ENCODE assay signal across 16 mouse cellular contexts in the genomic region with DNA sequence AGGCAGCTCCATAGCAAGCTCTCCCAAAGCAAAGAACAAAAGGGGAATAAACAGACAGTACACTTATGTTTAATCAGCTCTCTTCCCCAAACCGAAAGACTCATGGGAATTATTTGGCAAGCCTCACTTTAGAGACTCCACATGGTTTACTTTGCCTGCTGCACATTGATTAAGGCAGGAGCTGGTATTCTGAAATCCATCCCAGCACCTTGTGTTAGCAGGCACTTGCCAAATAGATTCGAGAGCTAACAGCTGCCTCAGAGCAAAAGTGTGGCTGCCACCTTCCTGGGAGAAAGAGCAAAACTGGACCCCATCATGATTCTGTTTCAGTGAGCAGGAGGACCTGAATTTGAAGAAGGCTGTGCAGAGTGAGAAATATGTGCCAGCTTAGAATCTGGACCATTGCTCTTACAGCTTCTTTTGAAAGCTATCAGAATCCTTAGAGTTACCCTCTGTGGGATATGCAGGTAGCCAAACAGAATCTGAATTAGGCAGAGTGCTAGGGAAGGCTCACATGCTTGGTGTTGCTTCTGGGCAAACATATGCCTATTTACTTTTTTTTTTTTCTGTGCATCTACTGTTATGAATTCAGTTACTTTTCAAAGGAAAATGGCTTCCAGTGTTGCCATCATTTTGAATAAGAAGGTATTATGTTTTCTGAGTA.
A peak's percentile ranks its signal among the peaks of the same experiment; 100 is the strongest.
DNase-seq lines count a peak whose midpoint lies in the region.
"Had no signal": no experiment of that assay in that cellular context is flagged by ENCODE, and none has a peak within 500 bp of the region (broad histone marks: within the 10 kb centered on the region; RNA-seq: fewer than 3 reads in every experiment).

No protein-coding gene starts in this region.

- DNase-seq in cerebellum, postnatal 10 days, result peak; percentile 71 to 83
- DNase-seq in cerebellum, adult 9-11 months, result no peak
- peak; percentile 30 for DNase-seq in heart, adult 11 months
- DNase-seq in heart, adult 8-10 months (ENCODE audit: low spot score), result no peak
- peak; percentile 23 for DNase-seq in left cerebral cortex, postnatal 4 days
- DNase-seq in left cerebral cortex, postnatal 10 days (ENCODE audit: extremely low spot score in 1 of 2, low spot score in 2 of 2), result no peak
- peak; percentile 10 to 18 for DNase-seq in layer of hippocampus, adult 8-10 months (ENCODE audit: low spot score in 2 of 2)
- DNase-seq in lung, postnatal 4 days, result no peak
- DNase-seq: adrenal gland, adult 8-10 months; cerebellum, adult 11 months; cerebellum, postnatal 25 days; kidney, adult 11 months; kidney, postnatal 4 days; liver, postnatal 0 days; thymus, adult 18-20 months; thymus, postnatal 36 days had no signal

- intact Hi-C loops in left cerebral cortex, postnatal 4 days (cut with DNase I), result no loop called here
- intact Hi-C loops in left cerebral cortex, postnatal 10 days (cut with DNase I), result no loop called here

Comparison
In these comparisons a context has a peak if more than half of its experiments do, and no peak if none do; other contexts are left out.
1. DNase-seq: peak in cerebellum, postnatal 10 days (2 of 2), heart, adult 11 months (single experiment), left cerebral cortex, postnatal 4 days (single experiment) and layer of hippocampus, adult 8-10 months (2 of 2); none in cerebellum, adult 9-11 months (single experiment), heart, adult 8-10 months (single experiment), left cerebral cortex, postnatal 10 days (0 of 2) and lung, postnatal 4 days (0 of 2).